Mouse (Mus musculus) liver, embryonic 14.5 days (tissue): ENCODE results near the gene C1ra. TPM values are rescaled to one million over a fixed set of nuclear protein-coding genes. Genes with fewer than 3 reads are reported as not detected.
A peak's percentile ranks its signal among the peaks of the same experiment; 100 is the strongest.

Source experiments
- ATAC-seq: fragments of 200-750 bp; cut with Nextera tagmentation; 2 replicates; pipeline ENCODE4 v1.8.0; 2017; ENCODE audit warnings: moderate number of reproducible peaks, mild to moderate bottlenecking, moderate library complexity; ENCODE audit not compliant: insufficient read depth
- DNase-seq, 3 experiments: peaks; one replicate each; pipeline ENCODE4 v3.0.0-alpha.2; 2012 to 2013; ENCODE audit warnings: low read depth in 3 of 3, low spot score in 3 of 3
- H3K27ac ChIP-seq: fragments of 300-500 bp; sonication (generic); 2 replicates; pipeline ENCODE4 v1.5.1; 2014; ENCODE audit warnings: moderate library complexity, mild to moderate bottlenecking, control low read depth, inconsistent platforms
- H3K27me3 ChIP-seq: fragments of 300-500 bp; sonication (generic); 2 replicates; pipeline ENCODE4 v1.6.1; 2014; ENCODE audit warnings: mild to moderate bottlenecking, low read length, moderate library complexity; ENCODE audit not compliant: control insufficient read depth, insufficient read depth
- H3K36me3 ChIP-seq: fragments of 300-500 bp; sonication (generic); replicated peaks from 2 replicates; pipeline ENCODE4 v1.6.1; 2014; ENCODE audit warnings: low read depth; ENCODE audit not compliant: control insufficient read depth, insufficient read depth
- H3K4me1 ChIP-seq, 2 experiments: fragments of 200-500 bp in 1 of 2; fragments of 300-500 bp in 1 of 2; sonication (generic) in 1 of 2; replicated peaks; 2 replicates each; pipeline ENCODE4 v1.6.1; 2012 to 2014; ENCODE audit warnings: antibody characterized with exemption in 1 of 2, inconsistent platforms in 1 of 2, low read length in 1 of 2; ENCODE audit not compliant: control insufficient read depth in 2 of 2, insufficient read depth in 2 of 2
- H3K4me2 ChIP-seq: fragments of 300-500 bp; sonication (generic); 2 replicates; pipeline ENCODE4 v1.6.1; 2014; ENCODE audit warnings: low read depth, mild to moderate bottlenecking, control low read depth, moderate library complexity
- H3K4me3 ChIP-seq, 2 experiments: fragments of 200-500 bp in 1 of 2; fragments of 300-500 bp in 1 of 2; sonication (generic) in 1 of 2; 2 replicates each; pipeline ENCODE4 v1.5.1; 2012 to 2014; ENCODE audit warnings: low read depth in 2 of 2, low read length in 2 of 2, mild to moderate bottlenecking in 2 of 2, control low read depth in 1 of 2, inconsistent platforms in 1 of 2, moderate library complexity in 1 of 2; ENCODE audit not compliant: insufficient read depth in 1 of 2
- H3K9ac ChIP-seq: fragments of 300-500 bp; sonication (generic); replicated peaks from 2 replicates; pipeline ENCODE4 v1.6.1; 2014; ENCODE audit warnings: mild to moderate bottlenecking, control low read depth, moderate library complexity
- H3K9me3 ChIP-seq: fragments of 300-500 bp; sonication (generic); 2 replicates; pipeline ENCODE4 v1.6.1; 2016; ENCODE audit warnings: low read length, mixed read lengths; ENCODE audit not compliant: control insufficient read depth
- CTCF ChIP-seq: IDR thresholded peaks from 2 replicates; pipeline ENCODE4 v1.5.1; 2016; ENCODE audit warnings: antibody characterized with exemption, low read depth, control low read depth
- EP300 ChIP-seq: IDR thresholded peaks from 2 replicates; pipeline ENCODE4 v1.6.1; 2016; ENCODE audit warnings: antibody characterized with exemption, low read depth
- WGBS: fragments of 180-500 bp; shearing (Covaris S2); extraction: QIAGEN DNeasy Blood & Tissue Kit; methylation state at CpG from one replicate; pipeline ENCODE4 v1.1.7; 2014; ENCODE audit not compliant: insufficient replicate concordance; 5-methylcytosine and 5-hydroxymethylcytosine counted together
- polyA plus RNA-seq, 2 experiments: library from polyadenylated mRNA; depleted of rRNA in 1 of 2; stranded (reverse) in 1 of 2; unstranded in 1 of 2; fragments of >200 nt; fragmentation: Nextera tagmentation in 1 of 2; extraction: Ambion mirVana in 1 of 2; gene quantifications; 2 replicates each; pipeline versions ENCODE4 v1.2.1 to v1.2.3; 2012 to 2014

Gene C1ra
- polyA plus RNA-seq, 2 experiments = 7.8 to 8.6 TPM

DNA sequence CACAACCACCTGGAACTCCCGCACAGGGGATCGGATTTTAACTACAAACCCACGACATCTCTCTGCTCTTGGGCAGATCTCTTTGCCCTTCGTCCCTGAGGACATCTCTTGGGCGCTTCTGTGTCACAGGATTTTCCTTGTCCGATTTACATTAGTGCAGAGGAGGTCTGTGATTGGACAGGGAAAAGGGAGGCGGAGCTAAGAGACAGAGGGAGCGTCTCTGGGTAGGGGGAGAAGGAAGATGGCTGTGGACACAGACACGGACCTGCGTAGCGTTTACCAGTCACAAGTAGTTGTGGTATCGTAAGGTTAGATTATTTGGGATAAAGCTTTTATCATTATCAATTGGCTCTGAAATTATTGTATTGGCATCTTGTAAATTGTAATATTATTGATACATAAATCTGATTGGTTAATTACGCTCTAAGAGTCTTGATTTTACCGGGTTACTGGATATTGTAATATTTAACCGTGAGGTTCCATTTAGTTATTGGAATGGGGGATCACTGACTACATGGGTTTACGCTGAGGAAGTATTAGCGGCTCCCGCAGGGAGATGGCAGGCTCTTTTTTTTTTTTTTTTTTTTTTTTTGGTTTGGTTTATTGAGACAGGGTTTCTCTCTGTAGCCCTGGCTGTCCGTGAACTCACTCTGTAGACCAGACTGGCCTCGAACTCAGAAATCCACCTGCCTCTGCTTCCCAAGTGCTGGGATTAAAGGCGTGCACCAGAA, 26.6 kb upstream of the C1ra start:
- ATAC-seq = no peak
- H3K4me1 ChIP-seq = peaks cover 0 to 4% of the 10 kb centered on the region in 2 experiments; a peak in 1 of 4 replicates
- no peak overlapping the region for H3K27ac ChIP-seq
- no peaks in the 10 kb centered on the region for H3K27me3 ChIP-seq
- 38% methylated on average over 21 of the region's 21 CpGs for WGBS
- H3K4me3 ChIP-seq = no peak overlapping the region
- H3K9me3 ChIP-seq = no peaks in the 10 kb centered on the region
- DNase-seq = no peak
- no peak for TF ChIP-seq CTCF
- TF ChIP-seq EP300 = no peak
- H3K9ac ChIP-seq = no peak overlapping the region
- H3K36me3 ChIP-seq = no peaks in the 10 kb centered on the region
- H3K4me2 ChIP-seq = peak overlapping the region; percentile 28; the same call in 1 of the 2 replicates

DNA sequence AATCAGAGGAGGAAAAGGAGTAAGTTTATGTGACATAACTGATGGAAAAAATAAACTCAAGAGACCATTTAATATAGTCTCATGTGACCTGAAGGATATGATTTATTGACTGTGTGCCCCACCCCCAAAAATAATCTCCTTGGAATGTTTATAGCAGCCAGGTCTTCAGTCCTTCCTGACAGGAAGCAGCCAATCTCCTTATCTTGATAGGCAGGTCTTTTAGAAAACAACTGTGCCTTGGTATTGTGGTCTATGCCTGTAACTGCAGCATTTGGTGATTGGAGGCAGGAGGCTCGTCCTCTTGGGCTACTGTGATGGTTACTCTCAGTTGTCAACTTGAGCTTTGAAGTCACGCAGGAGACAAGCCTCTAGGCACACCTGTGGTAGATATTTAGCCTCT, 24.7 kb upstream of the C1ra start:
- Histone ChIP-seq H3K4me2 (no peak overlapping the region), H3K27ac (no peak overlapping the region), H3K4me3 (no peak overlapping the region), H3K9ac (no peak overlapping the region), H3K27me3 (no peaks in the 10 kb centered on the region), H3K9me3 (no peaks in the 10 kb centered on the region), H3K4me1 (peaks cover 0 to 5% of the 10 kb centered on the region in 2 experiments; a peak in 1 of 4 replicates), H3K36me3 (no peaks in the 10 kb centered on the region)
- DNase-seq (no peak), ATAC-seq (no peak)
- WGBS = 15% methylated on average over 2 of the region's 2 CpGs
- TF ChIP-seq CTCF (no peak), EP300 (no peak)

DNA sequence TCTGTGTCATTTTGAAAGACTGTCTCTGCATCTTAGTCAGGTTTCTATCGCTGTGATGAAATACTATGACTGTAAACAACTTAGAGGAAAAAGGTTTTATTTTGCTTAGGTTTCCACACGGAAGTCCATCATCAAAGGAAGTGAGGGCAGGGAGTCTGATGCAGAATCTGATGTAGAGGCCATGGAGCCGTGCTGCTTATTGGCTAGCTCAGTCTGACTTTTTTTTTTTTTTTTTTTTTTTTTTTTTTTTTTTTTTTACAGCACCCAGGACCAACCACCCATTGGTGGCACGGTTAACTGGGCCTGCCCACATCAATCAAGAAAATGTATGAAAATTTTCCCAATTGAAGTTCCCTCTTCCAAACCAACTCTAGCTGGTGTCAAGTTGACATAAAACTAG, 23.3 kb upstream of the C1ra start:
- Histone ChIP-seq H3K4me2 (no peak overlapping the region), H3K27me3 (no peaks in the 10 kb centered on the region), H3K36me3 (no peaks in the 10 kb centered on the region), H3K9ac (no peak overlapping the region), H3K4me3 (no peak overlapping the region), H3K9me3 (no peaks in the 10 kb centered on the region), H3K4me1 (peaks cover 7 to 18% of the 10 kb centered on the region in 2 experiments), H3K27ac (no peak overlapping the region)
- ATAC-seq (no peak), DNase-seq (no peak)
- TF ChIP-seq EP300 = no peak
- no peak for TF ChIP-seq CTCF
- 66% methylated on average over 4 of the region's 4 CpGs for WGBS

DNA sequence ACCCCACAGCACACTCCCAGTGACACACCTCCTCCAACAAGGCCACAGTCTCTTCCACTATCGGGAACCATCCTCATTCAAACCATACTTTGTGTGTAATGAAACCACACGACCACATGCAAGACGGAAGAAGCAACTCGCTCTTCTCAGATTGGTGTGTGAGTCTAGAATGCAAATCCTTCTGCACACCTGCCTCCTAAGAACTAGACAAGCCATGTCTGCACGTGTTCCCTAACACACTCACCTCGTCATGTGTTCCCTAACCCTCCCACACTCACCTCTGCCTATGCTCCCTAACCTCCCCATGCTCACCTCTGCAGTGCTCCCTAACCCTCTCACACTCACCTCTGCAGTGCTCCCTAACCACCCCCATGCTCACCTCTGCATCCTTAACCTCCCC, 20.8 kb upstream of the C1ra start:
- Histone ChIP-seq H3K27me3 (no peaks in the 10 kb centered on the region), H3K4me2 (no peak overlapping the region), H3K36me3 (no peaks in the 10 kb centered on the region), H3K27ac (no peak overlapping the region), H3K4me1 (peaks cover 11 to 16% of the 10 kb centered on the region in 2 experiments), H3K9ac (no peak overlapping the region), H3K9me3 (no peaks in the 10 kb centered on the region), H3K4me3 (no peak overlapping the region)
- ATAC-seq = no peak
- no peak for TF ChIP-seq CTCF
- no peak for TF ChIP-seq EP300
- 65% methylated on average over 6 of the region's 6 CpGs for WGBS
- no peak for DNase-seq

DNA sequence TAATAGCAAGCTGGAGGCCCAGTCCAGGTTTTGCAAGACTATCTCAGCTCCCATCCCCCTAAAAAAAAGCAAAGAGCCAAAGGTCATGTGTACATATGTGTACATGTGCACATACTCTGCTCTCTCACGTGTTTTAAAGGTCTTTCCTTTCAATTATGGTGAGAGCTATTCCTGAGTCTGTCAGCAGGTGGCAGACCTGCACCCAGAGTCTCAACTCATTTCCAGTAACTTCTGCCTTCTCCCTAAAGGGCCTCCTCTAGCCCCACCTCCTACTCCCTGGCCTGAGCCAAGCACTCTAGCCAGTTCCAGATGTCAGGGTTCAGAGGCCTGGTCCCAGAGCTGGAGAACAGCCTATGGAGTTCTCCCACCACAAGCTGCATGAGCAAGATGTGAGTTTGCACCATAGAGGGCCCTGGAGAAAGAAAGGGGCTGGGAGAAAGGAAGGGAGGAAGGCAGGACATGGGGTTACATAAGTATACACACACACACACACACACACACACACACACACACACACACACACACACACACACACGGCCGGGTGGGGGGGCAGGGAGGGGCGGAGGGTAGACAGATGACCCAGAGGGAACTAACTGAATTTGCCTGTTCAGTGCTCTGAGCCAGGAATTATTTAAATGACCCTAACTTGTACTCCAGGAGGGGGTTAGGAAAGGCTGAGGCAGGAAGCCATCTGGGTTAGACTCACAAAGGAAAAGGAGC, 19.2 kb upstream of the C1ra start, which contains the start of gene C1rl:
Gene C1rl (plus strand): TSS at position 272 of the 720 bp plus-strand sequence.
- Histone ChIP-seq H3K9ac (peak within 1 kb of the TSS; percentile 3), H3K27ac (peak within 1 kb of the TSS; percentile 48), H3K4me2 (peak within 1 kb of the TSS; percentile 49), H3K4me1 (peaks cover 11 to 16% of the 10 kb centered on the region in 2 experiments), H3K4me3 (peak within 1 kb of the TSS in 1 of 2 experiments; percentile 34; a peak in 1 of 4 replicates), H3K36me3 (no peaks in the 10 kb centered on the region), H3K9me3 (no peaks in the 10 kb centered on the region), H3K27me3 (no peaks in the 10 kb centered on the region)
- ATAC-seq = peak; percentile 88
- 0% methylated on average over 4 of the region's 4 CpGs for WGBS
- TF ChIP-seq EP300 = no peak
- TF ChIP-seq CTCF = peak; percentile 83
- DNase-seq = peak; percentile 66 to 77 (median 74)
